ENCODE assay signal across 15 mouse cellular contexts in the genomic region with DNA sequence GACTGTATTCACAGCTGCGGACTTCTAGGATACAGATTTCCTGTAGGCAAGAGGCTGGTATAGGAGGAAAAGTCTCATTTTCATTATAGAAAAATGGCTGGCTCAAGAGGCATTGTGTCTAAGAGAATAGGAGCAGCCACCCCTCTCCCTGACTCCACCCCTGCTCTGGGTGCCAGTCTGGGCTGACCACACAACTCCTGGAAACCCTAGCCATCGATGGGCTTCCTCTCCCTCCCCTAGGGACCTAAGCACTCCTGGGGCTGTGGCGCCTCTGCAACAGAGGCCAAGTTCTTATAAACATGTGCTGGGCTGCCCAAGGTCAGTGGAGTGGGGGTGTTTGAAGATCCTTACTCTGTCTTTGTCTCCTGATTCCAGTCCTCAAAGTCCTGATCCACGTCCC. TPM values are rescaled to one million over a fixed set of nuclear protein-coding genes. Genes with fewer than 3 reads are reported as not detected.
DNase-seq lines count a peak whose midpoint lies in the region; ATAC-seq and TF ChIP-seq lines count a peak whose summit lies in the region.
"Had no signal": no experiment of that assay in that cellular context is flagged by ENCODE, and none has a peak within 500 bp of the region (broad histone marks: within the 10 kb centered on the region; RNA-seq: fewer than 3 reads in every experiment).

No protein-coding gene starts in this region.

- no peak for TF ChIP-seq CTCF in heart, postnatal 0 days (IDR thresholded peaks at IDR 0.05; ENCODE audit: low read depth)
- TF ChIP-seq CTCF in lung, postnatal 0 days (IDR thresholded peaks at IDR 0.05) = no peak

- no peaks in the 10 kb centered on the region for H3K27me3 ChIP-seq in heart, postnatal 0 days (ENCODE audit: control insufficient read depth, insufficient read depth, low read length)
- no peaks in the 10 kb centered on the region for H3K27me3 ChIP-seq in lung, postnatal 0 days (replicated peaks; ENCODE audit: insufficient read depth, low read length)
- H3K27me3 ChIP-seq in midbrain, embryonic 16.5 days (ENCODE audit: control insufficient read depth, insufficient read depth, low read depth, low read length) = no peaks in the 10 kb centered on the region
- H3K27me3 ChIP-seq: neural tube, embryonic 15.5 days had no signal

- H3K27ac ChIP-seq in heart, postnatal 0 days (ENCODE audit: low read depth) = 0 out of 2 replicates have a peak overlapping the region, but pooled peaks have one; percentile 11
- H3K27ac ChIP-seq in lung, postnatal 0 days (ENCODE audit: low read length) = peak overlapping the region; percentile 34
- no peak overlapping the region for H3K27ac ChIP-seq in midbrain, embryonic 16.5 days (ENCODE audit: low read length)
- H3K27ac ChIP-seq: embryonic facial prominence, embryonic 12.5 days; midbrain, embryonic 10.5 days; neural tube, embryonic 15.5 days had no signal

- no peak overlapping the region for H3K4me2 ChIP-seq in heart, postnatal 0 days (ENCODE audit: low read depth, low read length)
- no peak overlapping the region for H3K4me2 ChIP-seq in lung, postnatal 0 days (replicated peaks; ENCODE audit: low read depth, low read length)
- no peak overlapping the region for H3K4me2 ChIP-seq in midbrain, embryonic 16.5 days (ENCODE audit: low read length)
- H3K4me2 ChIP-seq: embryonic facial prominence, embryonic 12.5 days; neural tube, embryonic 15.5 days had no signal

- WGBS in heart, postnatal 0 days = 71% methylated on average over 4 of the region's 4 CpGs
- WGBS in lung, postnatal 0 days = 54% methylated on average over 4 of the region's 4 CpGs
- 79% methylated on average over 4 of the region's 4 CpGs for WGBS in midbrain, embryonic 16.5 days

- TF ChIP-seq EP300 in heart, postnatal 0 days (IDR thresholded peaks at IDR 0.05; ENCODE audit: low read depth) = no peak
- peak; percentile 27; the same call in 1 of the 2 replicates for TF ChIP-seq EP300 in lung, postnatal 0 days (IDR thresholded peaks at IDR 0.05)

- no peaks in the 10 kb centered on the region for H3K9me3 ChIP-seq in heart, postnatal 0 days (replicated peaks; ENCODE audit: control insufficient read depth, low read length)
- no peaks in the 10 kb centered on the region for H3K9me3 ChIP-seq in lung, postnatal 0 days (ENCODE audit: low read length)
- H3K9me3 ChIP-seq in midbrain, embryonic 16.5 days (replicated peaks; ENCODE audit: control insufficient read depth, low read length, poor library complexity, severe bottlenecking) = no peaks in the 10 kb centered on the region
- H3K9me3 ChIP-seq: embryonic facial prominence, embryonic 12.5 days; midbrain, embryonic 10.5 days; neural tube, embryonic 15.5 days had no signal

- ATAC-seq in heart, postnatal 0 days (ENCODE audit: insufficient read depth, low read depth) = no peak
- ATAC-seq in lung, postnatal 0 days = peak; percentile 70
- no peak for ATAC-seq in midbrain, embryonic 16.5 days

- no peak for DNase-seq in heart, postnatal 0 days (ENCODE audit: low spot score)
- no peak for DNase-seq in heart, adult 8-10 months (ENCODE audit: low spot score)
- DNase-seq in 3134 (ENCODE audit: extremely low read depth, insufficient read length, low spot score) = peak; percentile 24
- DNase-seq in adrenal gland, adult 8-10 months = peak; percentile 20
- peak; percentile 59 for DNase-seq in lung, postnatal 0 days (ENCODE audit: low spot score)
- DNase-seq in retina, postnatal 1 day = no peak
- DNase-seq: cerebellum, adult 18-20 months; gastrocnemius, postnatal 36 days; kidney, postnatal 10 days; right cerebral cortex, postnatal 25 days; thymus, adult 18-20 months had no signal

- H3K9ac ChIP-seq in heart, postnatal 0 days (replicated peaks; ENCODE audit: low read depth, low read length) = no peak overlapping the region
- H3K9ac ChIP-seq in lung, postnatal 0 days (replicated peaks; ENCODE audit: low read depth) = no peak overlapping the region
- H3K9ac ChIP-seq in midbrain, embryonic 16.5 days (ENCODE audit: low read depth, low read length) = no peak overlapping the region
- H3K9ac ChIP-seq: embryonic facial prominence, embryonic 12.5 days; neural tube, embryonic 15.5 days had no signal

- peaks cover 8% of the 10 kb centered on the region; the same call in 1 of the 2 replicates for H3K4me1 ChIP-seq in heart, postnatal 0 days (ENCODE audit: control insufficient read depth, insufficient read depth)
- H3K4me1 ChIP-seq in lung, postnatal 0 days (ENCODE audit: insufficient read depth, low read depth, low read length) = peaks cover 6% of the 10 kb centered on the region; the same call in 1 of the 2 replicates
- H3K4me1 ChIP-seq in midbrain, embryonic 16.5 days (ENCODE audit: control insufficient read depth, insufficient read depth, low read length) = no peaks in the 10 kb centered on the region
- H3K4me1 ChIP-seq: embryonic facial prominence, embryonic 12.5 days had no signal

- no peaks in the 10 kb centered on the region for H3K36me3 ChIP-seq in heart, postnatal 0 days (replicated peaks; ENCODE audit: control insufficient read depth, insufficient read depth, low read length)
- no peaks in the 10 kb centered on the region for H3K36me3 ChIP-seq in lung, postnatal 0 days (ENCODE audit: insufficient read depth, low read length)
- H3K36me3 ChIP-seq in midbrain, embryonic 16.5 days (ENCODE audit: control insufficient read depth, insufficient read depth, low read length) = no peaks in the 10 kb centered on the region
- H3K36me3 ChIP-seq: embryonic facial prominence, embryonic 12.5 days; midbrain, embryonic 10.5 days; neural tube, embryonic 15.5 days had no signal

- H3K4me3 ChIP-seq in heart, postnatal 0 days (ENCODE audit: low read depth, low read length) = no peak overlapping the region
- no peak overlapping the region for H3K4me3 ChIP-seq in lung, postnatal 0 days (ENCODE audit: low read depth, low read length)
- H3K4me3 ChIP-seq in midbrain, embryonic 16.5 days (ENCODE audit: low read depth, low read length) = no peak overlapping the region
- H3K4me3 ChIP-seq: embryonic facial prominence, embryonic 12.5 days; midbrain, embryonic 10.5 days; neural tube, embryonic 15.5 days had no signal

RNA-seq across cellular contexts. Expression of a gene that starts 19.9 kb away (rescaled TPM):
- total RNA-seq in heart, postnatal 0 days (2014; rRNA removed; ENCODE audit: low replicate concordance) = 28.7 and 38.3 TPM in 2 replicates
- polyA plus RNA-seq in heart, postnatal 0 days (2015; fragmentation: Nextera tagmentation; extraction: Ambion mirVana) = 9.1 and 9.2 TPM in 2 replicates
- 100 to 1,000 TPM; 241 to 287 (median 262) TPM for total RNA-seq in heart, adult 8-10 months (2022)
- total RNA-seq in adrenal gland, adult 8-10 months (2022) = 100 to 1,000 TPM; 204 to 224 (median 215) TPM
- 89.8 and 98.3 TPM in 2 replicates for polyA plus RNA-seq in lung, postnatal 0 days (2015; fragmentation: Nextera tagmentation; extraction: Ambion mirVana)
- polyA plus RNA-seq in midbrain, embryonic 16.5 days (2015; fragmentation: Nextera tagmentation; extraction: Ambion mirVana) = 4.8 and 5.4 TPM in 2 replicates

Comparison
In these comparisons a context has a peak if more than half of its experiments do, and no peak if none do; other contexts are left out.
1. DNase-seq: peak in 3134 (single experiment), adrenal gland, adult 8-10 months (single experiment) and lung, postnatal 0 days (single experiment); none in heart, postnatal 0 days (single experiment), heart, adult 8-10 months (single experiment) and retina, postnatal 1 day (single experiment).